Mouse (Mus musculus): Measurements from ENCODE around the gene Chaf1b.

DNA sequence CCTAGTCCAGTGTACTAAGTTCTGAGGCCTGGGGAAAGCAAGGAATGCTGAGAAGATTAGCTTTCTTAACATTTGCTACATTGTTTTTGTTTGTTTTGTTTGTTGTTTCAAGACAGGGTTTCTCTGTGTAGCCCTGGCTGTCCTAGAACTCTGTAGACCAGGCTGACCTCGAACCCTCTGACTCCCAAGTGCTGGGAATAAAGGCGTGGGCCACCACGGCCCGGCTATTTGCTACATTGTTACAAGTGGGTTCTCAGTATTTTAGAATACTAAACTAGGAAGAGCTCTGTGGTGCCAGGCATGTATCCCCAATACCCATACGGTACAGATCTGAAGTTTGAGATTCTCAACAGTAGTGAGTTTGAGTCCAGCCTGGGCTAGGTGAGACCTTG is 1.0 kb downstream of the Chaf1b start:
- TF ChIP-seq CTCF (IDR thresholded peaks at IDR 0.05; ENCODE audit: borderline replicate concordance, insufficient read depth, low read length) (no peak), POLR2A (IDR thresholded peaks at IDR 0.05; ENCODE audit: low read depth, low read length) (no peak)

Measured in embryonic fibroblast, embryonic 13.5 days (primary cell).